Mouse (Mus musculus) liver, embryonic 14.5 days (tissue): ENCODE results near the gene Mapkapk5. TPM values are rescaled to one million over a fixed set of nuclear protein-coding genes. Genes with fewer than 3 reads are reported as not detected.
A peak's percentile ranks its signal among the peaks of the same experiment; 100 is the strongest.
"Not testable (repeated sequence)": the region's sequence is repeated elsewhere in the genome, so short reads cannot be mapped to it uniquely, and the experiment has no call there.

Experiments used
- ATAC-seq: fragments of 200-750 bp; cut with Nextera tagmentation; 2 replicates; pipeline ENCODE4 v1.8.0; 2017; ENCODE audit warnings: moderate number of reproducible peaks, mild to moderate bottlenecking, moderate library complexity; ENCODE audit not compliant: insufficient read depth
- DNase-seq, 3 experiments: peaks; one replicate each; pipeline ENCODE4 v3.0.0-alpha.2; 2012 to 2013; ENCODE audit warnings: low read depth in 3 of 3, low spot score in 3 of 3
- H3K27ac ChIP-seq: fragments of 300-500 bp; sonication (generic); 2 replicates; pipeline ENCODE4 v1.5.1; 2014; ENCODE audit warnings: moderate library complexity, mild to moderate bottlenecking, control low read depth, inconsistent platforms
- H3K27me3 ChIP-seq: fragments of 300-500 bp; sonication (generic); 2 replicates; pipeline ENCODE4 v1.6.1; 2014; ENCODE audit warnings: mild to moderate bottlenecking, low read length, moderate library complexity; ENCODE audit not compliant: control insufficient read depth, insufficient read depth
- H3K36me3 ChIP-seq: fragments of 300-500 bp; sonication (generic); replicated peaks from 2 replicates; pipeline ENCODE4 v1.6.1; 2014; ENCODE audit warnings: low read depth; ENCODE audit not compliant: control insufficient read depth, insufficient read depth
- H3K4me1 ChIP-seq, 2 experiments: fragments of 200-500 bp in 1 of 2; fragments of 300-500 bp in 1 of 2; sonication (generic) in 1 of 2; replicated peaks; 2 replicates each; pipeline ENCODE4 v1.6.1; 2012 to 2014; ENCODE audit warnings: antibody characterized with exemption in 1 of 2, inconsistent platforms in 1 of 2, low read length in 1 of 2; ENCODE audit not compliant: control insufficient read depth in 2 of 2, insufficient read depth in 2 of 2
- H3K4me2 ChIP-seq: fragments of 300-500 bp; sonication (generic); 2 replicates; pipeline ENCODE4 v1.6.1; 2014; ENCODE audit warnings: low read depth, mild to moderate bottlenecking, control low read depth, moderate library complexity
- H3K4me3 ChIP-seq, 2 experiments: fragments of 200-500 bp in 1 of 2; fragments of 300-500 bp in 1 of 2; sonication (generic) in 1 of 2; 2 replicates each; pipeline ENCODE4 v1.5.1; 2012 to 2014; ENCODE audit warnings: low read depth in 2 of 2, low read length in 2 of 2, mild to moderate bottlenecking in 2 of 2, control low read depth in 1 of 2, inconsistent platforms in 1 of 2, moderate library complexity in 1 of 2; ENCODE audit not compliant: insufficient read depth in 1 of 2
- H3K9ac ChIP-seq: fragments of 300-500 bp; sonication (generic); replicated peaks from 2 replicates; pipeline ENCODE4 v1.6.1; 2014; ENCODE audit warnings: mild to moderate bottlenecking, control low read depth, moderate library complexity
- H3K9me3 ChIP-seq: fragments of 300-500 bp; sonication (generic); 2 replicates; pipeline ENCODE4 v1.6.1; 2016; ENCODE audit warnings: low read length, mixed read lengths; ENCODE audit not compliant: control insufficient read depth
- CTCF ChIP-seq: IDR thresholded peaks from 2 replicates; pipeline ENCODE4 v1.5.1; 2016; ENCODE audit warnings: antibody characterized with exemption, low read depth, control low read depth
- EP300 ChIP-seq: IDR thresholded peaks from 2 replicates; pipeline ENCODE4 v1.6.1; 2016; ENCODE audit warnings: antibody characterized with exemption, low read depth
- WGBS: fragments of 180-500 bp; shearing (Covaris S2); extraction: QIAGEN DNeasy Blood & Tissue Kit; methylation state at CpG from one replicate; pipeline ENCODE4 v1.1.7; 2014; ENCODE audit not compliant: insufficient replicate concordance; 5-methylcytosine and 5-hydroxymethylcytosine counted together
- polyA plus RNA-seq, 2 experiments: library from polyadenylated mRNA; depleted of rRNA in 1 of 2; stranded (reverse) in 1 of 2; unstranded in 1 of 2; fragments of >200 nt; fragmentation: Nextera tagmentation in 1 of 2; extraction: Ambion mirVana in 1 of 2; gene quantifications; 2 replicates each; pipeline versions ENCODE4 v1.2.1 to v1.2.3; 2012 to 2014

Gene Mapkapk5
- polyA plus RNA-seq, 2 experiments: 22.8 to 43.4 TPM

- no peaks in the 10 kb centered on the region for H3K27me3 ChIP-seq
- H3K9ac ChIP-seq: no peak within 1 kb of the TSS
- 53% methylated on average over 3 of the region's 3 CpGs for WGBS
- no peak within 1 kb of the TSS for H3K4me3 ChIP-seq
- peaks cover 0 to 9% of the 10 kb centered on the region in 2 experiments; a peak in 2 of 4 replicates for H3K4me1 ChIP-seq
- no peaks in the 10 kb centered on the region for H3K9me3 ChIP-seq
- no peaks in the 10 kb centered on the region for H3K36me3 ChIP-seq
- H3K4me2 ChIP-seq: no peak within 1 kb of the TSS
- no peak within 1 kb of the TSS for H3K27ac ChIP-seq
- TF ChIP-seq EP300 (no peak), CTCF (no peak)
- DNase-seq (no peak), ATAC-seq (no peak)
Observed at GRCm38 (mm10) chr5:121503231-121503630, 42.5 kb downstream of the Mapkapk5 start, which contains the start of gene Adam1b. Gene Adam1b, minus strand, starts transcription at chr5:121503435.

DNA sequence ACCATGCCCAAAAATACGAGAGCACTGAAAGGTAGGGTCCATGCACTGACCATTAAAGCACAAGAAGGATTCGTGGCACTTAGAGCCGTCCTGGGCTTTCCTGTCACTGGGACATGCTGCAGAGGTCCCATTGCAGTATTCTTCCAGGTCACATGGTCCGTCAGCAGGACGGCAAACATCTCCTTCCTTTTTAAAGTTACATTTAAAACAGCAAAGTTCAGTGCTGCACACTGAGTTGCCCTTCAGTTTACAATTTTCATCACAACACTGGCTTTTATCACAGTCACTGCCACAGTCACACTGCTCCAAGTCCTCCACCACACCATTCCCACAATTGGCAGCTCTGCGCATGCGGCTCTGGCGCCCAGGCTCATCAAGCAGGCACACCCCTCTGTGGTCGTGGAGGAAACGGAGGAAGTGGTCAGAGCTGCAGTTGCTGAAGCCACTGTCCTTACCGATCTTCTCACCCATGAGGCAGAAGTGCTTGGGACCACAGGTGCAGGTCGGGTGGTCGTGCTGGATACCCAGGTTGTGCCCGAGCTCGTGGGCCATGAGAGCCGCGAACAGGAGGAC, 44.2 kb downstream of the Mapkapk5 start:
- ATAC-seq: not testable (repeated sequence)

DNA sequence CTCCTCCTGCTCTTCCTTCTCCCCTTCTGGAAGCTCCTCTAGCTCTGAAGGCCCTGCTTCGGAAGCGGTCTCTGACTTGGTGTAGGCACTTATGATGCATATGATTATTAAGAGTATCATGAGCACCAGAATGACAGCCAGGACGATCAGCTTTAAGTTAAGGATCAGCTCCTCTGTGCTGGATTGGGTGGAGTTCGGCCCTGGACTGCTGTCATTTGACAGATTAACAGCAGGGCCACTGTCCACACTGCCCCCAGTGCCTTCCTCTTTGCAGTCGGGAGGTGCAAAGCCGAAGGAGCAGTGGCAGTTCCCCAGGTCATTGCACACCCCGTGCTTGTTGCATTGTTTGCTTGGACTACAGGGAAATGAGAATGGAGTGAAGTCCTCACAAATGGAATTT, 45.0 kb downstream of the Mapkapk5 start:
- no peaks in the 10 kb centered on the region for H3K9me3 ChIP-seq
- H3K27me3 ChIP-seq: no peaks in the 10 kb centered on the region
- no peak for TF ChIP-seq CTCF
- no peak for TF ChIP-seq EP300
- H3K4me1 ChIP-seq: peaks cover 0 to 9% of the 10 kb centered on the region in 2 experiments; a peak in 2 of 4 replicates
- no peak overlapping the region for H3K4me3 ChIP-seq
- WGBS: 23% methylated on average over 7 of the region's 7 CpGs
- no peak for ATAC-seq
- H3K9ac ChIP-seq: no peak overlapping the region
- H3K27ac ChIP-seq: no peak overlapping the region
- H3K36me3 ChIP-seq: no peaks in the 10 kb centered on the region
- H3K4me2 ChIP-seq: peak overlapping the region; percentile 47; the same call in 1 of the 2 replicates
- no peak for DNase-seq

More for the DNA sequence above, 44.2 kb downstream of the Mapkapk5 start:
- not testable (repeated sequence) for H3K4me1 ChIP-seq, H3K36me3 ChIP-seq, H3K9ac ChIP-seq, H3K27me3 ChIP-seq, DNase-seq, H3K9me3 ChIP-seq, H3K27ac ChIP-seq
- WGBS: 19% methylated on average over 9 of the region's 17 CpGs
- Histone ChIP-seq H3K4me2 (peak overlapping the region; percentile 47), H3K4me3 (0 out of 4 replicates have a peak overlapping the region, but pooled peaks of 1 of the 2 experiments have one; percentile 10)

- no peak overlapping the region for H3K4me3 ChIP-seq
- H3K36me3 ChIP-seq: no peaks in the 10 kb centered on the region
- H3K27me3 ChIP-seq: no peaks in the 10 kb centered on the region
- no peaks in the 10 kb centered on the region for H3K4me1 ChIP-seq
- 54% methylated on average over 8 of the region's 8 CpGs for WGBS
- DNase-seq (no peak), ATAC-seq (no peak)
- no peaks in the 10 kb centered on the region for H3K9me3 ChIP-seq
- H3K4me2 ChIP-seq: no peak overlapping the region
- no peak overlapping the region for H3K27ac ChIP-seq
- TF ChIP-seq EP300 (no peak), CTCF (no peak)
- no peak overlapping the region for H3K9ac ChIP-seq
Observed at GRCm38 (mm10) chr5:121493305-121493704, 52.4 kb downstream of the Mapkapk5 start.

DNA sequence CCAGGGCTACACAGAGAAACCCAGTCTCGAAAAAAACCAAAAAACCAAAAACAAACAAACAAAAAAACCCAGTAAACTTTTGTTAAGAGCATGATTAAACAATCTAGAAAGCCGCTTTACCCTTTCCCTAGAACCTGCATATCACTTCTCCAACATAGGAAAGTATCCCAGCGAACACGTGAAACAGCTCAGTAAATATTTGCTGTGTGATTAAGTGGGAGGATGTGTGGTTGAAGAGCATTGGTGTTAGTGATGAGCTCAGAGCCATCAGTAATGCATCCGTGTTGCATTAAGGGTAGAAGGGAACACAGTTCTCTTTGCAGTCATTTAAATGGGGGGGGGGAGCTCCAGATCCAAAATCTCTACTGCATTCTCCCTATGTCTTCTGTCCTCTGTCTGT, 60.9 kb downstream of the Mapkapk5 start:
- no peak for ATAC-seq
- 61% methylated on average over 5 of the region's 5 CpGs for WGBS
- Histone ChIP-seq H3K36me3 (no peaks in the 10 kb centered on the region), H3K4me3 (no peak overlapping the region), H3K4me2 (no peak overlapping the region), H3K9me3 (no peaks in the 10 kb centered on the region), H3K4me1 (no peaks in the 10 kb centered on the region), H3K9ac (no peak overlapping the region), H3K27ac (no peak overlapping the region), H3K27me3 (no peaks in the 10 kb centered on the region)
- DNase-seq: no peak
- TF ChIP-seq EP300 (no peak), CTCF (no peak)
